Mouse (Mus musculus) cortical plate, adult 2 months (tissue): ENCODE data around the gene Arfrp1. TPM values are rescaled to one million over a fixed set of nuclear protein-coding genes. Genes with fewer than 3 reads are reported as not detected.

ENCODE experiments used
- H3K27ac ChIP-seq: fragments of 200-500 bp; 2 replicates; pipeline ENCODE4 v1.5.1; 2012; ENCODE audit warnings: low read length, control low read depth, inconsistent platforms; ENCODE audit not compliant: insufficient read depth
- H3K4me1 ChIP-seq: fragments of 200-500 bp; 2 replicates; pipeline ENCODE4 v1.6.1; 2011; ENCODE audit warnings: low read length; ENCODE audit not compliant: control insufficient read depth, insufficient read depth
- H3K4me3 ChIP-seq: fragments of 200-500 bp; 2 replicates; pipeline ENCODE4 v1.5.1; 2011; ENCODE audit warnings: mild to moderate bottlenecking, low read length, control low read depth; ENCODE audit not compliant: insufficient read depth
- CTCF ChIP-seq: fragments of 200-500 bp; IDR thresholded peaks from 2 replicates; pipeline ENCODE4 v1.5.1; 2011; ENCODE audit warnings: mild to moderate bottlenecking, control low read depth, low read length; ENCODE audit not compliant: insufficient read depth; ENCODE audit errors: extremely low read depth
- POLR2A ChIP-seq: fragments of 200-500 bp; IDR thresholded peaks from 2 replicates; pipeline ENCODE4 v1.6.1; 2011; ENCODE audit warnings: mild to moderate bottlenecking, low read length, control low read depth; ENCODE audit not compliant: insufficient read depth; ENCODE audit errors: extremely low read depth
- polyA plus RNA-seq: library from polyadenylated mRNA; depleted of rRNA; stranded (reverse); fragments of >200 nt; gene quantifications from 2 replicates; pipeline ENCODE4 v1.2.3, GENCODE M21; 2012

Arfrp1 gene
- polyA plus RNA-seq, 1 experiment: 70.9 TPM

GRCm38 (mm10) chr2:181391022-181391421 is 25.8 kb upstream of the Arfrp1 start:
- H3K4me3 ChIP-seq: no peak overlapping the region
- H3K27ac ChIP-seq: no peak overlapping the region
- H3K4me1 ChIP-seq: no peaks in the 10 kb centered on the region
- TF ChIP-seq POLR2A: no peak
- TF ChIP-seq CTCF: no peak

DNA sequence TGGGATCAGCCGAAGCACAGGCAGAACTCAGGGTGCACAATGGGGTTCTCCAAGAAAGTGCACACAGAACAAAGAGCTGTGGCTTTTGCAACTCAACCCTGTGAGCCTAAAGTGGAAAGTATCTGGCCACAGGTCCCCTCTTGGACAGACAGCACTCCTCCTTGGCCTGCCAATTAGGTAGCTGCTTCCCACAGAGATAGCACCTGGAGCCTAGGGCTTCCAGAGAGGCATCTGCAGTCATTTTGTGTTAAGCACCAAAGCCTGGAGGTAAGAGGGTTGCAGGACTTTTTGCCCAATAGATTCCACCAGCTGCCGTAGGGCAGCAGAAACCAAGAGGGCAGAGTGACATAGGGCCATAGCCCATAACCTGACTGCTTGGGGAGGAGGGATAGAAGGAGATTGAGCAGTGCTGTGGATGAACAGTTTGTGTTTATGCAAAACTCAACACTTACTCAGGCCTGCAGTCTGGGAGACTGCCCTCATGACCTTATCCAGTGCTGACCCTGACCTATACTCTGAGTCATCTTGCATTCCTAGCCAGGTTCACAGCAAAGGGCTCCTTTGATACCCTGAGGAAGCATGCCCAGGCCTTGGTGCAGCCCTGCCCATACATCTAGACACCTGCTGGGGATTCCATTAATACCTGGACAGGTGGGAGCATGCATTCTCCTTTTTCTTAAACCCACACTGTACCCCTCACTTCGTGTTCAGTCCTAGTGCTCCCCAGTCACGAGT is 25.1 kb upstream of the Arfrp1 start:
- Histone ChIP-seq H3K4me3 (no peak overlapping the region), H3K27ac (no peak overlapping the region), H3K4me1 (no peaks in the 10 kb centered on the region)
- TF ChIP-seq POLR2A (no peak), CTCF (no peak)

GRCm38 (mm10) chr2:181386663-181387210 is 21.5 kb upstream of the Arfrp1 start:
- TF ChIP-seq POLR2A (no peak), CTCF (no peak)
- H3K4me3 ChIP-seq: no peak overlapping the region
- H3K4me1 ChIP-seq: no peaks in the 10 kb centered on the region
- no peak overlapping the region for H3K27ac ChIP-seq

GRCm38 (mm10) chr2:181385885-181386284 is 20.7 kb upstream of the Arfrp1 start:
- no peak overlapping the region for H3K27ac ChIP-seq
- no peak overlapping the region for H3K4me3 ChIP-seq
- H3K4me1 ChIP-seq: no peaks in the 10 kb centered on the region
- TF ChIP-seq CTCF: no peak
- no peak for TF ChIP-seq POLR2A

- H3K4me1 ChIP-seq: no peaks in the 10 kb centered on the region
- no peak for TF ChIP-seq POLR2A
- no peak for TF ChIP-seq CTCF
- H3K27ac ChIP-seq: no peak overlapping the region
- H3K4me3 ChIP-seq: no peak overlapping the region
These were observed 19.8 kb upstream of the Arfrp1 start for GRCm38 (mm10) chr2:181384919-181385391.

DNA sequence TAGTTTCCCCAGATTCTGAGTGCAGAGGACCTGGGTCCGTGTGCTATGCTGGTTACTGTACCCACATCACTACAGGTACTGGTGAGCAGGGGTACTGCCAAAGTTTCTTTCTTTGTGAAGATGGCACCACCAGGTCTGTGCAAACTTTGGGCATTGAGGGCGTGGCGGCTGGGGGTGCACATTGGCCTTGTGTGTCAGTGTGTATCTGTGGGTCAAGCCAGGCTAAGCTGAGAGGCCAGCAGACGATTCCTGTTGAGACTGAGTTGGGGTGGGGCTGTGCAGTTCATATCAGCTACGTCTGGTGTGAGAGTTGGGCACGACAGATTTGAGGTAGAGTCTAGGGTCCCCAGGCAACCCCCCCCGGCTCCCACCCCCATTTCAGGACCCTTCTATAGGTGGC is 19.3 kb upstream of the Arfrp1 start:
- Histone ChIP-seq H3K4me1 (no peaks in the 10 kb centered on the region), H3K4me3 (no peak overlapping the region), H3K27ac (no peak overlapping the region)
- TF ChIP-seq CTCF: no peak
- no peak for TF ChIP-seq POLR2A

GRCm38 (mm10) chr2:181381631-181382306 is 16.6 kb upstream of the Arfrp1 start:
- TF ChIP-seq POLR2A (no peak), CTCF (no peak)
- H3K4me1 ChIP-seq: no peaks in the 10 kb centered on the region
- H3K4me3 ChIP-seq: no peak overlapping the region
- no peak overlapping the region for H3K27ac ChIP-seq

- TF ChIP-seq POLR2A (no peak), CTCF (no peak)
- Histone ChIP-seq H3K4me1 (no peaks in the 10 kb centered on the region), H3K27ac (no peak overlapping the region), H3K4me3 (no peak overlapping the region)
These were observed 15.9 kb upstream of the Arfrp1 start for GRCm38 (mm10) chr2:181381107-181381506.

DNA sequence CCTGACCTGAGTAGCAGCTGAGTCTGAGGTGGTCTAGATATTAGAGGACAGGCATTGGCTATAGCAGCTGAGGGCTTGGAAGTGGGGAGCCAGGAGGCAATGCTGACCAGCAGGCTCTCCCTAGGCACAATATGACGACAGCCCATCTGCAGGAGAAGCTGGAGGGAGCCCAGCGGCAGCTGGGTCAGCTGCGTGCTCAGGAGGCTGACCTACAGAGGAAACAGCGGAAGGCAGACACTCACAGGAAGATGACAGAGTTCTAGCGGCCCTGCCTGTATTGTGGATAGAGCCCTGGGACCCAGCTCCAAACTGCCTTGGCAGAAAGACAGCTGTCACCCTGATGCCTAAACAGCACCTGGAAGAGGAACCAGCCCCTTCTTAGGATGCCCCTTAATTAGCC is 15.0 kb upstream of the Arfrp1 start:
- TF ChIP-seq CTCF (no peak), POLR2A (no peak)
- no peak overlapping the region for H3K27ac ChIP-seq
- H3K4me3 ChIP-seq: no peak overlapping the region
- no peaks in the 10 kb centered on the region for H3K4me1 ChIP-seq
